Mouse (Mus musculus): ENCODE data around the gene Akap13. TPM values are rescaled to one million over a fixed set of nuclear protein-coding genes. Genes with fewer than 3 reads are reported as not detected.

Akap13 gene
- polyA plus RNA-seq, 1 experiment from 2014 or later: 66.3 TPM

GRCm38 (mm10) chr7:75431043-75431442, 24.3 kb upstream of the Akap13 start:
- Histone ChIP-seq H3K27ac (no peak overlapping the region), H3K4me3 (ENCODE audit: inconsistent target) (no peak overlapping the region), H3K79me2 (ENCODE audit: inconsistent target) (no peaks in the 10 kb centered on the region), H3K36me3 (ENCODE audit: inconsistent target) (no peaks in the 10 kb centered on the region)
- WGBS (ENCODE audit: missing documents): 87% methylated on average over 7 of the region's 7 CpGs

GRCm38 (mm10) chr7:75432046-75432445, 23.3 kb upstream of the Akap13 start:
- Histone ChIP-seq H3K79me2 (ENCODE audit: inconsistent target) (no peaks in the 10 kb centered on the region), H3K36me3 (ENCODE audit: inconsistent target) (no peaks in the 10 kb centered on the region), H3K4me3 (ENCODE audit: inconsistent target) (no peak overlapping the region), H3K27ac (no peak overlapping the region)
- 44% methylated on average over 3 of the region's 3 CpGs for WGBS (ENCODE audit: missing documents)

GRCm38 (mm10) chr7:75436413-75437174, 18.7 kb upstream of the Akap13 start:
- Histone ChIP-seq H3K79me2 (ENCODE audit: inconsistent target) (no peaks in the 10 kb centered on the region), H3K4me3 (ENCODE audit: inconsistent target) (no peak overlapping the region), H3K36me3 (ENCODE audit: inconsistent target) (no peaks in the 10 kb centered on the region), H3K27ac (no peak overlapping the region)
- 93% methylated on average over 6 of the region's 8 CpGs for WGBS (ENCODE audit: missing documents)

GRCm38 (mm10) chr7:75439570-75439969, 15.8 kb upstream of the Akap13 start:
- Histone ChIP-seq H3K4me3 (ENCODE audit: inconsistent target) (no peak overlapping the region), H3K79me2 (ENCODE audit: inconsistent target) (no peaks in the 10 kb centered on the region), H3K27ac (no peak overlapping the region), H3K36me3 (ENCODE audit: inconsistent target) (no peaks in the 10 kb centered on the region)
- whole genome bisulfite sequencing (ENCODE audit: missing documents): 94% methylated on average over 4 of the region's 4 CpGs

- H3K79me2 ChIP-seq (ENCODE audit: inconsistent target): no peaks in the 10 kb centered on the region
- H3K36me3 ChIP-seq (ENCODE audit: inconsistent target): no peaks in the 10 kb centered on the region
- H3K4me3 ChIP-seq (ENCODE audit: inconsistent target): no peak overlapping the region
- H3K27ac ChIP-seq: no peak overlapping the region
- WGBS (ENCODE audit: missing documents): 87% methylated on average over 2 of the region's 2 CpGs
These were observed 15.1 kb upstream of the Akap13 start for GRCm38 (mm10) chr7:75440241-75440640.

GRCm38 (mm10) chr7:75441947-75442346, 13.4 kb upstream of the Akap13 start:
- no peaks in the 10 kb centered on the region for H3K36me3 ChIP-seq (ENCODE audit: inconsistent target)
- H3K4me3 ChIP-seq (ENCODE audit: inconsistent target): no peak overlapping the region
- no peak overlapping the region for H3K27ac ChIP-seq
- WGBS (ENCODE audit: missing documents): 64% methylated on average over 2 of the region's 2 CpGs
- no peaks in the 10 kb centered on the region for H3K79me2 ChIP-seq (ENCODE audit: inconsistent target)

GRCm38 (mm10) chr7:75456152-75456888, 986 bp downstream of the Akap13 start:
- Histone ChIP-seq H3K27ac (no peak overlapping the region), H3K36me3 (ENCODE audit: inconsistent target) (no peaks in the 10 kb centered on the region), H3K4me3 (ENCODE audit: inconsistent target) (peak overlapping the region; percentile 48), H3K79me2 (ENCODE audit: inconsistent target) (peaks cover 52% of the 10 kb centered on the region; the same call in 1 of the 2 replicates)
- 18% methylated on average over 25 of the region's 25 CpGs for WGBS (ENCODE audit: missing documents)

GRCm38 (mm10) chr7:75460290-75460689, 5.0 kb downstream of the Akap13 start:
- WGBS (ENCODE audit: missing documents): 100% methylated on average over 1 of the region's 1 CpGs
- H3K4me3 ChIP-seq (ENCODE audit: inconsistent target): no peak overlapping the region
- H3K27ac ChIP-seq: no peak overlapping the region

GRCm38 (mm10) chr7:75463579-75464162, 8.3 kb downstream of the Akap13 start:
- no peak overlapping the region for H3K27ac ChIP-seq
- H3K79me2 ChIP-seq (ENCODE audit: inconsistent target): peaks cover 91% of the 10 kb centered on the region
- H3K4me3 ChIP-seq (ENCODE audit: inconsistent target): no peak overlapping the region
- no peaks in the 10 kb centered on the region for H3K36me3 ChIP-seq (ENCODE audit: inconsistent target)

More at GRCm38 (mm10) chr7:75460290-75460689, 5.0 kb downstream of the Akap13 start:
- no peaks in the 10 kb centered on the region for H3K36me3 ChIP-seq (ENCODE audit: inconsistent target)
- H3K79me2 ChIP-seq (ENCODE audit: inconsistent target): peaks cover 83% of the 10 kb centered on the region; the same call in 1 of the 2 replicates

- H3K4me3 ChIP-seq (ENCODE audit: inconsistent target): no peak overlapping the region
- H3K27ac ChIP-seq: no peak overlapping the region
- peaks cover 76% of the 10 kb centered on the region for H3K79me2 ChIP-seq (ENCODE audit: inconsistent target)
- H3K36me3 ChIP-seq (ENCODE audit: inconsistent target): no peaks in the 10 kb centered on the region
- 94% methylated on average over 7 of the region's 7 CpGs for WGBS (ENCODE audit: missing documents)
These were observed 12.5 kb downstream of the Akap13 start for GRCm38 (mm10) chr7:75467791-75468190.

GRCm38 (mm10) chr7:75470318-75470925, 15.1 kb downstream of the Akap13 start:
- H3K27ac ChIP-seq: no peak overlapping the region
- no peaks in the 10 kb centered on the region for H3K36me3 ChIP-seq (ENCODE audit: inconsistent target)
- no peak overlapping the region for H3K4me3 ChIP-seq (ENCODE audit: inconsistent target)
- 94% methylated on average over 7 of the region's 7 CpGs for WGBS (ENCODE audit: missing documents)
- H3K79me2 ChIP-seq (ENCODE audit: inconsistent target): peaks cover 76% of the 10 kb centered on the region

- peaks cover 54% of the 10 kb centered on the region; the same call in 1 of the 2 replicates for H3K79me2 ChIP-seq (ENCODE audit: inconsistent target)
- H3K27ac ChIP-seq: peak overlapping the region; percentile 45
- WGBS (ENCODE audit: missing documents): 44% methylated on average over 7 of the region's 7 CpGs
- no peaks in the 10 kb centered on the region for H3K36me3 ChIP-seq (ENCODE audit: inconsistent target)
- H3K4me3 ChIP-seq (ENCODE audit: inconsistent target): no peak overlapping the region
These were observed 17.2 kb downstream of the Akap13 start for GRCm38 (mm10) chr7:75472316-75473195.

- Histone ChIP-seq H3K4me3 (ENCODE audit: inconsistent target) (no peak overlapping the region), H3K27ac (peak overlapping the region; percentile 45; the same call in 1 of the 2 replicates), H3K36me3 (ENCODE audit: inconsistent target) (no peaks in the 10 kb centered on the region), H3K79me2 (ENCODE audit: inconsistent target) (peaks cover 47% of the 10 kb centered on the region; the same call in 1 of the 2 replicates)
- WGBS (ENCODE audit: missing documents): 100% methylated on average over 1 of the region's 1 CpGs
These were observed 18.0 kb downstream of the Akap13 start for GRCm38 (mm10) chr7:75473294-75473693.

GRCm38 (mm10) chr7:75474064-75474463, 18.7 kb downstream of the Akap13 start:
- 100% methylated on average over 1 of the region's 1 CpGs for WGBS (ENCODE audit: missing documents)
- Histone ChIP-seq H3K79me2 (ENCODE audit: inconsistent target) (peaks cover 39% of the 10 kb centered on the region; the same call in 1 of the 2 replicates), H3K27ac (no peak overlapping the region), H3K36me3 (ENCODE audit: inconsistent target) (no peaks in the 10 kb centered on the region), H3K4me3 (ENCODE audit: inconsistent target) (no peak overlapping the region)

Measured in macrophage (primary cell).